Mouse (Mus musculus) layer of hippocampus, adult 2 months (tissue): ENCODE measurements around the gene Farp1. TPM values are rescaled to one million over a fixed set of nuclear protein-coding genes. Genes with fewer than 3 reads are reported as not detected.

ENCODE experiments used
- DNase-seq, 2 experiments: peaks; one replicate each; pipeline ENCODE4 v3.0.0; 2022; ENCODE audit warnings: low spot score in 2 of 2
- H3K27ac ChIP-seq: fragments of 200-600 bp; 2 replicates; pipeline ENCODE4 v1.8.1; 2022
- H3K4me3 ChIP-seq: fragments of 200-600 bp; 2 replicates; pipeline ENCODE4 v1.8.1; 2022; ENCODE audit warnings: mild to moderate bottlenecking
- CTCF ChIP-seq: fragments of 200-600 bp; conservative IDR thresholded peaks from 2 replicates; pipeline ENCODE4 v1.8.1; 2022; ENCODE audit warnings: antibody characterized with exemption, mild to moderate bottlenecking, moderate library complexity
- long read RNA-seq, 2 experiments: library from polyadenylated mRNA; stranded (forward); transcript quantifications; one replicate each; pipeline ENCODE4 v2.0.0; 2021; ENCODE audit warnings: borderline mapping rate in 2 of 2
- total RNA-seq, 2 experiments: library from RNA; stranded (reverse); gene quantifications; 2 replicates each; pipeline ENCODE4 v1.2.3; 2021

The Farp1 gene
- 100 to 1,000 TPM; 102 TPM for total RNA-seq
- long read RNA-seq, experiment 1, full-length matches to known transcripts: 4 of 38 reads
- long read RNA-seq, experiment 1, partial matches to known transcripts: 8 of 38 reads
- long read RNA-seq, experiment 1, other reads (novel, unspliced or antisense): 26 of 38 reads
- long read RNA-seq, experiment 2, full-length matches to known transcripts: 10 of 45 reads
- long read RNA-seq, experiment 2, partial matches to known transcripts: 8 of 45 reads
- long read RNA-seq, experiment 2, other reads (novel, unspliced or antisense): 27 of 45 reads

DNA sequence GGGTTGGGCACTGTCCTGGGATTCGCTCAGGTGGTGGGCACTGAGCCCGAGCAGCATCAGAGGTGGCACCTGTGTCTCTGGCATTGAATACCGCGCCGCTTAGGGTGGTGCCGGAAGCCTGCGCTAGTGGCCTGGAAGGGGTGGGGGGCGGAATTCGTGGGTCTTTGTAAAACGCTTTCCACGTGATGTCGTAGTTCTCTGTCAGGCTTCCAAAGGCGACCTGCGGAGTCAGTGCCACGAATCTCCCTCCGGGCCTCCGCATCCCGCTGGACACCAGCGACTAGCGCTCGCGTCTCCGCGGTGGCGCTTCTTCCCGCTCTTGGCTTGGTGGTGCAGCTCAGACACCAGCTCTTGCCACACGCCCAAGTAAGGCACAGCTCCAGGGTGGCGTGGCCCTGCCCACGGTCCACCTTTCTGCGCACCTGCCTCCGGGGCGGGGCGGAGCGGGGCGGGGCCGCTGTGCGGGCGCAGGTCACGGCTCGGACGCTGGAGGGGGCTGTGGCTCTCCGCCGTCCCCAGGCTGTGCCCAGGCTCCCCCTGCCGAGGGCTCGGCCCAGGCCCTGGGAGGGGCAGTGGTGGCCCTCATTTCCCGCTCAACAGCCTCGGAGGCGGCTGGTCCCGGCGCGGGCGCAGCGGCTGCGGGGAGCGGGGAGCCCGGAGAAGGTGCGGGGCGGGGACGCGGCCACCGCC lies at the start of gene Farp1:
Gene Farp1, plus strand, starts transcription at position 228 of the 690 bp plus-strand sequence.
- DNase-seq: peak; percentile 65 to 77
- Histone ChIP-seq H3K4me3 (peak within 1 kb of the TSS; percentile 88), H3K27ac (peak within 1 kb of the TSS; percentile 93)
- peak; percentile 86 for TF ChIP-seq CTCF

DNA sequence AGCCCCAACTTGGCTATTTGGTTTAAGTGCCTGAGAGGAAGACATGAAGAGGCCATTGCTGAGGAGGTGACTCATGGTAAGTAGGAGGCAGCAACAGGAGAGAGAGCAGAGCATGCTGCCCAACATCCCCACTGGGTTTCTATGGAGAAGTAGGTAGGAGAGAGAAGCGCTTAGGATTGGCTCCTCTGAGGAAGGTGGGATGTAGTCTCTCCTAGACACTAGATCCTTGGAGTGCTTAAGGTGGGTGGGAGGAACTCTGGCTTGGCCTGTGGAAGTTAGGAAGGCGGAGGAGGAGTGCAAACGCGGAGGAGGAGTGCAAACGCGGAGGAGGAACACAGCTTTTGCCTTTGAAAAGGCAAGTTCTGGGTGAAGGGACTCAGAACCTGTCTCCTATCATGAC lies 45.9 kb upstream of the Farp1 start:
- no peak for TF ChIP-seq CTCF
- H3K27ac ChIP-seq: no peak overlapping the region
- no peak overlapping the region for H3K4me3 ChIP-seq
- peak in 1 of 2 experiments; percentile 11 for DNase-seq

DNA sequence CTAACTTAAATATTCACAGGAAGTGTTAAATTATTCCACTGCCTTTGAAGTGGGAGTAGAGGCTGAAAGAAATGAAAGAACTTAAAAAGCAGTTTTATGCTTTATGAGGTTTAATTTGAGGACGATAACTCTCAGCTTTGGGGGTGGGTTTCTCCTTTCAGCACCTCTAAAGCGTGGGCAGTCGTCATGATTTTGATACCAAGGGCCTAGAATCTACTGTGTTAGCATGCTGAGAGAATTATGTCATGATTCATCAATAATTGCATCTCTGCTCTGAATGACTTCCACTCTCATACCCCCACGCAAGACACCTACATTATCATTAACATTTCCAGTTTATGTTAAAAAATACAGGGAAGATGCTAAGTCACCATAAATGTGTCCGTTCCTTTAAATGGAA lies 37.3 kb upstream of the Farp1 start:
- Histone ChIP-seq H3K4me3 (no peak overlapping the region), H3K27ac (peak overlapping the region; percentile 77)
- no peak for TF ChIP-seq CTCF
- no peak for DNase-seq

GRCm38 (mm10) chr14:121000561-121001340 lies 34.2 kb upstream of the Farp1 start:
- Histone ChIP-seq H3K4me3 (no peak overlapping the region), H3K27ac (no peak overlapping the region)
- no peak for TF ChIP-seq CTCF
- DNase-seq: no peak

DNA sequence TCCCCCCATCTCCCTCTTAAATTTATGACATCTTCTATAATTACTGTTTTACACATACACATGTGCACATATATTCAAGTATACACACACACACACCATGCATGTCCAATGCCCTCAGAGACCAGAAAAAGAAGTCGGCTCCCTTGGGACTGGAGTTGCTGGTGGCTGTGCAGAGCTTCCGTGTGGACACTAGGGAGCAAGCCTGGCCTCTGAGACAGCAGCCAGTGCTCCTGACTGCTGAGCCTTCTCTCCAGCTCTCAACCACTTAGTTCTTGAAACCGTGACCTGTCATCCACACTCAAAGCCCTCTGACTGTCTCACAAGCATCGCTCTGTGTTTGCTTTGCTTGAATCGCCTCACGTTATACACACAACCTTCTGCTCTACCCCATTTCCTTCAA lies 29.4 kb upstream of the Farp1 start:
- TF ChIP-seq CTCF: peak; percentile 14
- DNase-seq: no peak

GRCm38 (mm10) chr14:121006021-121006420 lies 29.0 kb upstream of the Farp1 start:
- no peak for TF ChIP-seq CTCF
- H3K4me3 ChIP-seq: no peak overlapping the region
- DNase-seq: no peak
- H3K27ac ChIP-seq: peak overlapping the region; percentile 49; the same call in 1 of the 2 replicates

More for the DNA sequence above, 29.4 kb upstream of the Farp1 start:
- H3K27ac ChIP-seq: peak overlapping the region; percentile 49; the same call in 1 of the 2 replicates
- no peak overlapping the region for H3K4me3 ChIP-seq

- DNase-seq: no peak
- H3K4me3 ChIP-seq: no peak overlapping the region
- no peak for TF ChIP-seq CTCF
- peak overlapping the region; percentile 15 for H3K27ac ChIP-seq
Measured at GRCm38 (mm10) chr14:121015114-121015690, 19.8 kb upstream of the Farp1 start.

GRCm38 (mm10) chr14:121022403-121022802 lies 12.6 kb upstream of the Farp1 start:
- DNase-seq: no peak
- TF ChIP-seq CTCF: no peak
- Histone ChIP-seq H3K27ac (no peak overlapping the region), H3K4me3 (no peak overlapping the region)

GRCm38 (mm10) chr14:121025381-121025780 lies 9.6 kb upstream of the Farp1 start:
- TF ChIP-seq CTCF: no peak
- H3K27ac ChIP-seq: no peak overlapping the region
- no peak overlapping the region for H3K4me3 ChIP-seq
- DNase-seq: no peak

DNA sequence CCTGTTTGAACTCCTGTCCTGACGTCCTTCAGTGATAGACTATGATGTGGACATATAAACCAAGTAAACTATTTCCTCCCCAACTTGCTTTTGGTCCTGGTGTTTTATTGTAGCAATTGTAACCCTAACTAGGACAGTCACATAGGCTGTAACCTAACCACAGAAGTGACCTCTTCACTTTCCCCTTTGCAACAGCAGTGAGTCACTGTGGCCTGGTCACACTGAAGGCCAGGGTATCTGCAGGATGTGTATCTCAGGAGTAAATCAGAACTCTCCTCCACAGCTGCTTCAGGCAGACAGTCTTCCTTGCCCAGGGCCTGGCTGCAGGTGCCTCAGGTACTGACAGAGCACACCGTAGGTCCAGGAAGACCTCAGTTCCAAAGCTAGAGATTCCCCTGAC lies 3.6 kb upstream of the Farp1 start:
- DNase-seq: no peak
- no peak overlapping the region for H3K27ac ChIP-seq
- H3K4me3 ChIP-seq: no peak overlapping the region
- TF ChIP-seq CTCF: no peak

GRCm38 (mm10) chr14:121034525-121034924 lies 475 bp upstream of the Farp1 start:
- no peak for TF ChIP-seq CTCF

DNA sequence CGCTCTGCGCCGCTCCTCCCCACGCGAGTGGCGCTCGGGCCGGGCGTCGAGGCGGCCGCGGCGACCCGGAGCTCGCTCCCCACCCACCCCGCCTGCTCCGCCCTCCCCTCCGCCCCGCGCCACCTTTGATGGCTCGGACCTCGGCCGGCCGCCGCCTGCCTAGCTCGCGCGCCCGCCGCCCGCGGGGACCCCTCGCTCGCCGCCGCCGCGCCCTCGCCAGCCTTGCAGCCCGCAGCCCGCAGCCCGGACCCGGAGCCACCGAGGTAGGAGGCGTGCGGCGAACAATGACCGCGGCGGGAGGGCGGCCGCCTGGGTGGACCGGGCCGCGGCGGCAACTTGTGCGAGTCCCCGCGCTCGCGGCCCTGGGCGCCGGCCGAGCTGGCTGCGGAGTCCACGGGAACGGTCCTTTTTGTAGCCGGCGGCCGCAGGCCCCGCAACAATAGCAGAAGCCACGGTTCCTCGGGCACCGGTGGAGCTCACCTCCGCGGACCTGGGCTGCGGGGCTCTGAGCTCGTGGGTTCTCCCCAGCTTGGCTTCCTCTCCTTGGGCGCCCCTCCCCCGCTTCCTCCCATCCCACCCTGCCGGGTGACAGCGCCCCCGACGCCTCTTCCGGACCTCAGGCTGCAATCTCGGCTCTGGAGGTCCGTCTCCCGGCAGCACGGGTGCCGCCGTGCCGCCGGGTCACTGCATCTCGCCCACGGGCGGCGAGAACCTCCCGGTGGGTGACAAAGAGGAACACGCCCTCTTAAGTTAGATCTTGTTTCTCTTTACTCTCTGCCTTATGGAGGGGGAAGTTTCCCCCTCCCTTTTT lies 868 bp downstream of the Farp1 start:
- Histone ChIP-seq H3K27ac (peak overlapping the region; percentile 93), H3K4me3 (peak overlapping the region; percentile 88)
- peak; percentile 16; the same call in 1 of the 2 replicates for TF ChIP-seq CTCF
- DNase-seq: peak in 1 of 2 experiments; percentile 16

More at GRCm38 (mm10) chr14:121034525-121034924, 475 bp upstream of the Farp1 start:
- Histone ChIP-seq H3K4me3 (peak overlapping the region; percentile 88), H3K27ac (peak overlapping the region; percentile 93)
- no peak for DNase-seq
